Mouse (Mus musculus): ENCODE measurements around the gene Veph1.
"Not testable (repeated sequence)": the region's sequence is repeated elsewhere in the genome, so short reads cannot be mapped to it uniquely, and the experiment has no call there.

The Veph1 gene

DNA sequence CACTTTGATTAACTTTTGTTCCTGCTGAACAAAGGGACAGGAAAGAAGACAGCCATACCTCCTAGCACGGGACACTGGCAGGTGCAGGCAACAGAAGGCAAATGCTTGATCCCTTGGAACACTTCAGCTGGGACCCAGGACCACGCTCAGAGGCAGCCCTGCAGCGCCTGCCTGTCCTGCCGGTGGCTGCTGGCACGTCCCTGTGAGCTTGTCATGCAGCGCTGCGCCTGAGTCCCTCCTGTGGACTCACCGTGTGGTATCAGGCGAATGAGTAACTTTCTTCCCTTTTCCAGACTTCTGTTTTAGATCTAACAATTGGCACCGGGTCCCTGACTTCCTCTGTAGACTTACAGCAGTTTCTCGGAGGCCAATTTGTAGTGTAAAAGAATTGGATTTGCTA is at the start of gene Veph1:
Gene Veph1 (minus strand): TSS at position 293 of the 400 bp plus-strand sequence.
- no peak for ATAC-seq (ENCODE audit: insufficient number of reproducible peaks, low FRiP score, low TSS enrichment)

DNA sequence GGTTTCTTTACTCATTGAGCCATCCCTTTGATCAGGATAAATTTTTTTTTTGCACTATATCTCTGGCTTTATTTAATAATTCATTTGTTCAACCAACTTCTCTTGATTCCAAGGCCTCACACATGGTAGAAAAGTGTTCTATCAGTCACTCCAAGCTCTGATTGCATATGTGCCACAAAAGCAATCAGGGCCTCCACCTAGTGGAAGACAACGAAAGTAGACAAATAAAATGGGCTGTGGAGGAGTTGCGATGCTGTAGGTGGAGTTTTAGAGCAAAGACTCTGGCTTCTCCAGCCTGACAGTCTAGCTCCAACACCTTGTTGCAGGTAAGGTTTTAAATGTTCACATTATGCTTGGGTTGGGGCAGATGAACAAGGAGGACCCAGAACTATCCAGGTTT is 44.1 kb upstream of the Veph1 start:
- ATAC-seq (ENCODE audit: insufficient number of reproducible peaks, low FRiP score, low TSS enrichment), result no peak

DNA sequence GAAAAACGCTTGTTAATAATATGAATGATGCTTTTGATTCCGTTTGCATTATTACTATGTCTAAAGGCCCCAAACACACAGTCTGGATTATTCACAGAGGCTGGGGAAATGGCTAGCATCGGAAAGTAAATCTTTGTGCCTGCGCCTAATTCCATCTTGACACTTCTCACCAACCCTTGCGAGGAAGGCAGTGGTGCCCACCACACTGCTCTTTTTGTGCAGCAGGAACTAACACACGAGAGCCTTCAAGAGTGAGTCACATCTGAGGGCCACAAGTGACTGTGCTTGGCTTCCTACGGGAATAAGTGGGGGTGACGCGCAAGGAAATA is 35.7 kb upstream of the Veph1 start:
- no peak for ATAC-seq (ENCODE audit: insufficient number of reproducible peaks, low FRiP score, low TSS enrichment)

DNA sequence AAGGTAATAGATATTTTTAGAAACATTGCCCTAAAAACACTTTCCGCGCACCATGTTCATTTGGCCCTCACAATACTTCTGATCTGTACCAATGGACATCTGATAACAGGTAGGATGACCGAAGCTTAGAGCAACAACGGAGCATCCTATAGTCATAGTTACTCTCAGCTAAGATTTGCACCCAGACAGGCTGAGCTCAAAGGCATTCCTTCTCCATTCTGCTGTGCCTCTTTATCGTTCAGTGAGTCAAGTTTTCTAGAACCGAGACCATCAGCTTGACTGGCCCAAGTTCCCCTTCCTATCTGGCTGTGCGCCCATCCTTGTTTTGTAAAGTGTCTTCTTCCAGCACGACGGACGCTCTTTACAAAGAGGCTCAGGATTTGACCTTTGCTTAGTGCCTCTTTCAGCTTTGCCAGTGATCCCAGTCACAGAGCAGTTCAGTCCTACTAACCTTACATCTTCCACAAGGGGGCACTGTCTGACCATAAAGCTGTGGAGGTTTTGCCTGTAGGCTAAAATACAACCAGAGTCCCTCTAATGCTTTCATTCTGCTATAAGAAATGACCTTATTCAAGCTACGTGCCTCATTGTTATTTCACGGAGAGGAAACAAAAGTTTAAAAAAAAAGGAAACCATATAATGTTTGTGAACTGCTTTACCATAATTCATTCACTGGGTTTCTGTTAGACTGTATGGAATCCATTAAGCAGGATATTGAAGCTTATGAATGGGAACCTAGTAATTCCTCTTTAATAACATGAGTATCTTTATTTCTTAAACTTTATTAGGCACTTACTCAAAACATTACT is 35.2 kb upstream of the Veph1 start:
- ATAC-seq (ENCODE audit: insufficient number of reproducible peaks, low FRiP score, low TSS enrichment), result peak; percentile 67; the same call in 1 of the 2 replicates

DNA sequence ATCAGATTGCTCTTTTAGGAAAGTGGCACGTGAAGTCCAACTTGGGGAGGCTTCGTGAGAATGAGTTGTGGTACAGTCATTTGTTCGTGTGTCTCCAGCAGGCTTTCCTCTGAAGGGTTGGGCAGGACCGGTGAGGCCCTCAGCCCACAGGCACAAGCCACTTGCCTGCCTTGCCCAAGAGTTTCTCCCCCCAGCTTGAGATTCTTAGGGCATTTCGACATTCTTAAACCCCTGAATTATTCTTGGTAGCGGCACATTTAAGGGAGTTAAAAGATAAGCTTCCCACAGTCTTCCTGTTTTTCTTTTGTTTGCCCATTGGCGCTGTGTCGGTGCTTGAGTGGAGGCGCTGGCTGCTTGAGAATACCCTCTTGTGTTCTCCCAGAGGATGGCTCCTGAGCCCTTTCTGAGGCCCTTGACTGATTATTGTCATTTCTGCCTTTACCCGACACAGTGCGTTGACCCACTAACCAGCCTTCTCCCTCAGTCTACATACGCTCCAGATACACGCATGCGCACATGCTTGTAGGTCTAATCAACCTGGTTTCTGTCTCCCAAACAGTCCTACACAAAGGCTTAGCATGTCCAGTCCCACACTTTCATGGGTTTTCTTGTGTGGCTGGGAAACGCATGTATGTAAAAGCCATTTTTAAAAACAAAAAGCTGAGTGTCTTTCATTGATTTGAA is 34.4 kb upstream of the Veph1 start:
- no peak for ATAC-seq (ENCODE audit: insufficient number of reproducible peaks, low FRiP score, low TSS enrichment)

DNA sequence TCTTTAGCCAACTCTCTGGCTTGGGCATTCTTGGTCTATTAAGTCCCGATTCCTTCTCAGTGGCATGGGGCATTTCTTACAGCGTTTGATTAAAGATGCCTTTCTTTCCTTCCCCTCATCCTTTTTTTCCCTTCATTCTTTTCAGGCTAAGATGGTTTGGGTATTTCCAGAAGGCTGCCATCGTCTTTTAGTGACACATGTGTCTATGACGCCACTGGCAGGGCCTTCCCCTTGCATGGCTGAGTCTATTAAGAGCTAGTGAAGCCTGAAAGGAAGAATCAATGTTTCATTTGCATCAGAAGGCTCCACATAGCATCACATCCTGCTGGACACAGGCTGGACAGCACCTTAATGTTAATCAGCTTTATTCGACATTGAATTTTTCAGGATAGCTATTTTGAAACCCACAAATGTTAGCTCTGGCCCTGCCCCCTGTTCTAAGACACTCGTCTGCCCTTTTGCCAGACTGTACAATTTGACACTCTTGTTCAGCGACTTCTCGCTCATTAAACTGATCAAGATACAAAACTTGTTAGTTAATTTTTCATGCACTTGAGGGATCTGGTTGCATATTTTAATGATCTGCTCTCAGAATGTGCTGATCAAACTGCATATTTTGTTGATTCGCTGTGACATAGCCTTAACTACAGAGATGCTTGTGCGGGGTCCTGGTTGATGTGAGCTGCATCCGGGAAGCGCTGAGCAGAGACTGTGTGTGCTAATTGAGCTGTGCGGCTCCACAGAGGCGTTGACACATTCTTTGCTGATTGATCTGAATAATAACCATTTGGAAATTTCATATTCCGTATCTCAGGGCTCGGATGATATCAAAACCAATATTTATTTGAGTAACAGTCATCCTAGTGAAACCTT is 29.6 kb upstream of the Veph1 start:
- ATAC-seq (ENCODE audit: insufficient number of reproducible peaks, low FRiP score, low TSS enrichment), result no peak

DNA sequence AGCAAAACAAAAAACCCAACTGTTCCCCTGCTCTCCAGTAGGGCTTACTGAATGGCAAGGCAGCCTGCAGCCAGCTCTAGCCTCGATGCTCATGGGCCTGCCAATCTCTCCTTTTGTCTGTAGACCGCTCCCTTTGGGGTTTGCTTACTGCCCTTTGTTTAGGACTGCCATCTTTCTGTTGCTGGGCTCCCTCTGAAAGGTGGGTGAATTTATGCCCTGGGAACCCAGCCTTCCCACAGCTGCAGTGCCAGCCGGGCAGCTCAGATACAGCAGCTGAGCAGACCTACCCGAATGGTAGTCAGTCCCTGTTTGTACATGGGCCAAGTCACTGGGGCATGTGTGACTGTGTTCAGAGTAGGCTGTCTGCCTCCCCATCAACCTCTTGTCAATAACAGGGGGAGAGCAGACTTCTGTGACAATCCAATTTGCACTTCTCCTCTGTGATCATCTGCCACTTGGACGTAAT is 28.9 kb upstream of the Veph1 start:
- ATAC-seq (ENCODE audit: insufficient number of reproducible peaks, low FRiP score, low TSS enrichment), result no peak

DNA sequence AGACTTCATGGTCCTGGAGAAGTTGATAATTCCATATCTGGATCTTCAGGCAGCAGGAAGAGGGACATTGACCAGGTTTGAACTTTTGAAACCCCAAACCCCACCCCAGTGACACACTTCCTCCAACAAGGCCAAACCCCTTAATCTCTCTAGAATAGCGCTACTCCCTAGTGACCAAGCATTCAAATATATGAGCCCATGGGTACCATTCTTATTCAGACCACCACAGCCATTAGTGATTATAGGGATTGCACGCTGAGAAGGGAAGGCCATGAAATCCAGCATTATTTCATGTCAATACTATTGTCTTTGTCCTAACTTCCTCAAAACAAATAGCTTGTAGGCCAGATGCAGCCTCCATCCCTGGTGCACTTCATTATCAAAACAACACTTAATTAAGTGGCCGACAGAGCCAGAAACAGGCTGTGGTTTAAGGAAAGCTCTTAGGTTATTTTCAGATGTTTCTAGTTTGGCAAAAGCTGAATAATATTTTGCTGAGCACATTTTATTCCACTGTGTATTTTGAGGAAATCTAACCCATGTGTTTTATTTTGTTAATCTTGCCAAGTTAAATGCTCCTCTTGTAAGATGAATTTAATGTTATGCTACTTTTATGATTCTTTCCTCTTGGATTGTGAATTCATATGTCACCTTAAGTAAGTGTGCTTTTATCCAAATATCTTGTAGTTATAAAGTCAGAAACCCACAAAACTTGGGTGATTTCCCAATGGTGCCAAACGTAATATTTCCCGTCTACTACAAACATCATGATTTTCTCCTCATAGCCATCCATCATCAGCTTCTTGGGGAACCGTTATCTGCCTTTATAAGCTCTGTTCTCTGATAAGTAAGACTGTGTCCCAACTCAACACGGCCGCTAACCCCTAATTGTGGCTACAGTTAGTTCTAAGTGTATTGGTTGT is 18.4 kb upstream of the Veph1 start:
- ATAC-seq (ENCODE audit: insufficient number of reproducible peaks, low FRiP score, low TSS enrichment), result no peak

DNA sequence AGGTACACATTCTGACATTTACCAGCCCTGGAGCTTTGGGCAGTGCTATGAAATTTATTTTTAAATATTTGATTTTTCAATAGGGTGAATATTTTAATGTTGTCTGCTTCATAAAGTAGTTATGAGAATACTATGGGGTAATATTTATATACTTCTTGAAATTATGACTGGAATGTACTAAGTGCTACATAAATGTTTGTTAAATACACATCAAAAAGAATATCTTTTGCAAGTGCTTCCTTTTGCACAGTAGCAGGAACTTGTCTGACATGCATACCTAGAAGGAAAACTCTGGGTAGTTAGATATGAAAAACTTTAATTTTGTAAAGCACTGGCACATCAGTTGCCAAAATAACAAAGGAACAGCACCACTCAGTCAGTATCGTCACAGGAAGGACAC is 13.9 kb upstream of the Veph1 start:
- no peak for ATAC-seq (ENCODE audit: insufficient number of reproducible peaks, low FRiP score, low TSS enrichment)

DNA sequence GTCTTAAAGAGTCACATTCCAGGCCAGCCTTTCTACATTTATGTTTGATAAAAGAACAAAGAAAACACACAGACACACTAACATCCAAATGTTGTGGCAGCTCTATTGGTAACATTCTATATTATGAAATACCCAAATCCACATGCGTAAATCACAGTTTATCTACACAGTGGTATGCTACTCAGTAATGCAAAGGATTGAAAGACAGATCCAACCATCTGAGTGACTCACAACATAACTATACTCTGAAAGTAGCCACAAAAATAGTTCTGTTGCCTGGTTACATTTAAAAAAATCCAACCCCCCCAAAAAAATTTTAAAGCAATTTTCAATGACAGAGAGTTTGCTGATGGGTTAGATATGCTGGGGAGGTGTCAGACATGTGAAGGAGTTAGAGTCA is 12.9 kb upstream of the Veph1 start:
- no peak for ATAC-seq (ENCODE audit: insufficient number of reproducible peaks, low FRiP score, low TSS enrichment)

DNA sequence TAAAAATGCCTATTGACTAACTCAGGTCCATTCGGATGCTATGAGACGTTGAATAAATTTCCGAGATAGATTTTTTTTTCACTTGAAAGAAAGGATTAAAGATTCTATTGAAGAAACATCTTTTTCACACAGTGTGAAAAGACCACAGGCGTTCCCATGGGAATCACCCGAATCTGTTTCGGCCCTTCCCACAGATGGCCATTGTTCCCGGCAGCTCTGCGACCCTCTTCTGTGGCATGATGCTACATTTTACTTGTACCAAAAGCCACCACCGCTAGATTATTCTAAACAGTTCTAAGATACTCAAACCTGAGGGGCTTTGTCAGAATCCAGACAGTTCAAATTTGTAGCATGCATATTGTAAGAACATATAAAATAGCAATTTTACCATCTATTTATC is 1.4 kb downstream of the Veph1 start:
- no peak for ATAC-seq (ENCODE audit: insufficient number of reproducible peaks, low FRiP score, low TSS enrichment)

DNA sequence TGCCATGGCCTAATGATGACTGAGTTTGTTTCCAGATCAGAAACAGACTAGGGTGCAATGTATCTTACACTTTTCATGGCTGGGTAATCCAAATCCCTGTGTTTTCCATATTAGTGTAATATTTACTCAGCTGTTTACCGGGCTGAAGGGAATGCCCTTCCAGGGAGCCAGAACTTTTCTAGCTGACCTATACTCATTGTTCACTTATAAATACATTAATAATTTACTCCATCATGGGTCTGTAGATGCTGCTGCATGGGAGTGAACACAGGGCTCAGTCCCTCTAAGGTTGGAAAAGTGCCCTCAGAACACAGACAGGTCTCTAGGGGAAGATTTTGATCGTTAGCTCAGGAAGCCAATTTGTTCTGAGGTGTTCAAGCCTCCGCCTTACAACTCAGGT is 1.9 kb downstream of the Veph1 start:
- ATAC-seq (ENCODE audit: insufficient number of reproducible peaks, low FRiP score, low TSS enrichment), result no peak

DNA sequence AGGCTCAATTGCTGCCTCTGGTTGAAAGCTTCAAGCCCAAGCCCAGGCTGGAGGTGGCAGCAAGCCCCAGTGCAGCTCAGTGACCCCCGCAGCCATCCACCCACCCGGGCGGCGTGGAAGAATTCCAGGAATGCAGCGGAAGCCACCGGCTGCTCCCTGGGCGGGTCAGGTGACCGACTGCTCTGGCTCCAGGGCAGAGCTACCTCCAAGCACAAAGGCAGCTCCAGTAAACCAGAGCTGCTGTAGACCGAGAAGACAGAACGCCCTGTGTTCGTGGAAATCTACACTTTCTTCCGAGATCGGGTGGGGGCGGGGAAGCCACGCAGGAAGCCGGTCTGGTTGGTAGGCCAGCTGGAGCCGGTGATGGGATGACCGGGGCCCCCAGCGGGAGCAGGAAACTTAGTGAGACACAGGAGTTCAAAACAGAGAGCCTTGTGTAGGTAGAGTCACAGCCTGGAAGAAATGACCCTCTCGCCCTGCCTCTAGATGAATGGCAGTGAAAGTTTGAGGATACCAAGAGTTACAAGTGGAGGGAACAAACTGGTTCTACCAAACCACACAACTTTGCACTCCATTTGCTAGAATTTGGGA is 4.2 kb downstream of the Veph1 start:
- ATAC-seq (ENCODE audit: insufficient number of reproducible peaks, low FRiP score, low TSS enrichment), result no peak

DNA sequence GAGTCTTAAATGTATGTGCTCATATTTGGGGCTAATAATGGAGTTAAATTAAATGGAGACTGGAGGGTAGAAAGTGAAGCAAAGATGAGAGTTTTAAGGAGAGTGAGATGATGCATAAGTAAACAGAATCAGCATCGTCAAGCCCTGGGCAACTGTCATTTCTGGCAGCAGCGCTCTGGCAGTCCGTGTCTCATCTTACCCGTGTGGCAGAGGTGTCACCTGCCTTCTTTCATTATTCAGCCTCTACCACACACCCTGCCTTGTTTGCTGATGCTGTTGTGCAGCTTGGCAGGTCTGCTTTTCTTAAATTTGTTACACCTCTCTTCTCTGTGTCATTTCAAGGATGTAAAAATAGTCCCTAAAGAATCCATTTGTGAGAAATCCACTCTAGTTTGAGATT is 33.4 kb downstream of the Veph1 start:
- no peak for ATAC-seq (ENCODE audit: insufficient number of reproducible peaks, low FRiP score, low TSS enrichment)

DNA sequence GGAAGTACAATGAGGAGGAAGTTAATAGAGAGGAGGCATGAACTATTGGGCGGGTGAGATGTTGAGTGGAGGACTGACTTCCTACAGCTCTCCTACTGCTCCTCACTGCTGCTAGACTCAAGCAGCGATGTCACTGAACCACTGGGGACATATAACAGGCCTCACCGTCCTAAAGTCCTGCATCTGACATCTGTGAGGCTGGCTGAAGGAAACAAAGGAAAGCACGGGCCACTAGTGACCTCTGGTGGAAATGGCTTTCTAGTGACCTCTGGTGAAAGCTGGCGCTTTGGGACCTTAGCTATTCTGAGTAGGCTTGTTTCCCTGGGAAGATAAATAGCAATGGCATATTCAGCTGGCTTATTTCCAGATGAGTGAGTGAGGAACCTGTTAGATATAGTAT is 34.3 kb downstream of the Veph1 start:
- ATAC-seq (ENCODE audit: insufficient number of reproducible peaks, low FRiP score, low TSS enrichment), result no peak

DNA sequence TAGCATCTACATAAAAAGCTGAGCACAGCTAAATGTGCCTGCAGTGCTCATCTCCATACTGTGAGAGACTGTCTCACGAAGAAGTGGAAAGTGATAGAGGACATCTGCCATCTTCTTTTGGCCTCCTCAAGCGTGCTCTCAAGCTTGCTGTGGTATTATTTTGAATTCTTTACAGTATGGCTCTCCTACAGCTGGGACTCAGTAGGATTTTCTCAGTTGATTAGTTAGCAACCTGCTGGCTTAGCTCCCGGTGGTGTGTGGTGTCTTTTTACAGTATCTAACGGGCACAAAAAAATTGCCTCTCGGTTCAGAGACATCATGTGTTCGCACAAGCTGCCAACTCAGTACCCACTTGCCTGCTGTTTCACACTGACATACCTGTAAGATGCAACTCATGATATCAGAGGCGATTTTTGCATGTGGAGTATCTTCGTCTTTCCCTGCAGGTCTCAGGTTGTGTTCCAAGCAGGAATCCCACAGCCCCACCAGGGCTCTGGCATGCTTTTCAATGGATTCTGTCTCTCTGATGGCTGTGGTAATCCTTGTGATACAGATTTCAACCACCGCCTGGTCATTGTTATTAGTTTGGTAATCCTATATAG is 42.0 kb downstream of the Veph1 start:
- peak; percentile 46 for ATAC-seq (ENCODE audit: insufficient number of reproducible peaks, low FRiP score, low TSS enrichment)

DNA sequence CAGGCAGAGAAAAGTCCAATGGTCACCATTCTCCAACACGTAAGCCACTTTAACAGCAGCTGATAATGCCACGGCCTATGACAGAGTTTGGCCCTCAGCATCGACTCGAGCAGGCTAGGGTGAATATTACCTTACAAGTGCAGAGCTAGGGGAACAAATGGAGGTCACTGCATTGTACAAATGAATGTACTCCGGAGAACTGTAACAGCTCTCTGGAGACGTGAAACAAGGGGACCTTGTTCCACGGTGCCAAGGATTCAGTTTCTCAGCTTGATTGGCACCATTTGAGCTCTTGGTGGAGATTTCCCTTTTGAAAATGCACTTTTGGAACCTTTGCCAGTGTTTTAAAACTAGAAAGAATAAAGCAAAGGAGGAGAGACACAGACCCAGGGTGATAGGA is 44.8 kb downstream of the Veph1 start:
- ATAC-seq (ENCODE audit: insufficient number of reproducible peaks, low FRiP score, low TSS enrichment), result no peak

DNA sequence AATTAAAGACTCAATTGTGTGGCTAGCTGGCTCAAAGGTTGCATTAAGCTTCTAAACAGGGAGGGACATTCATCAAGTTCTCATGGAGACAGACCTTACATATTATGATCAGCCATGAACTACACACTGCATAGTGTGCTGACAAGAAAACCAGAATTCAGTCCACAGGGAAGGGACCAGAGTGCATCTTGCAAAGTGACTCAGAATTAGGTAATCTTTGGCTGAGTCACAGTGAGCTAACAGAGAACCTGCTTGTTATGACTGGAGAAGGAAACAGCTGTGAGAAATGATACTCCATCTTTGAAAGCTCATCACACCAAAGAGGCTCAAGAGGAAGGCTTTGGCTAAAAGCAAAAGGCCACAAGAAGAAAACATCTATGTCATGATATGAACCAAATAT is 56.2 kb downstream of the Veph1 start:
- ATAC-seq (ENCODE audit: insufficient number of reproducible peaks, low FRiP score, low TSS enrichment), result no peak

DNA sequence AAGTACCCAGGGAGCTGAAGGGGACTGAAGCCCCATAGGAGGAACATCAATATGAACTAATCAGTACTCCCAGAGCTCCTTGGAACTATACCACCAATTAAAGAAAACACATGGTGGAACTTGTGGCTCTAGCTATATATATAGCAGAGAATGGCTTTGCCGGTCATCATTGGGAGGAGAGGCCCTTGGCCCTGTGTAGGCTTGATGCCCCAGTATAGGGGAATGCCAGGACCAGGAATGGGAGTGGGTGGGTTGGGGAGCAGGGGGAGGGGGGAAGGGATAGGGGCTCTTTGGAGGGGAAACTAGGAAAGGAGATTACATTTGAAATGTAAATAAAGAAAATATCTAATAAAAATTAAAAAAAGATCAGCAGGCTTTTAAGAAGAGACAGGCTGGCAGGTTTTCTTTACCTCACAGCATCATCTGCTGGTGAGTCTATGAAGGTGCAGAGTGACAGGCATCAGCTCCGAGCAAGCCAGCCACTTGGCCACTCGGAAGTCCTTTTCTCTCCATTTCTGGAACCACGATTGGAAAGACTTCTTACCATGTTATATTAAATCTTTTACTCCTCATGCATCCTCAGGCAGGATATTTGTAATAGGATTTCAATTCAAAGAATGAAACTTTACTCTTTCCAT is 60.3 kb downstream of the Veph1 start:
- ATAC-seq (ENCODE audit: insufficient number of reproducible peaks, low FRiP score, low TSS enrichment), result not testable (repeated sequence)
